Mouse (Mus musculus) megakaryocyte, embryonic 14.5 days (primary cell): ENCODE measurements around the gene Cdt1.

Experiments used
- FLI1 ChIP-seq: IDR thresholded peaks from 2 replicates; pipeline ENCODE4 v1.6.1; 2012; ENCODE audit warnings: low read length, inconsistent platforms, mixed read lengths
- GATA1 ChIP-seq: IDR thresholded peaks from 3 replicates; pipeline ENCODE4 v1.6.1; 2012; ENCODE audit warnings: mixed read lengths, low read length, inconsistent platforms, borderline replicate concordance

- no peak for TF ChIP-seq GATA1
- TF ChIP-seq FLI1, result no peak
Measured at GRCm38 (mm10) chr8:122586171-122586570, 18.4 kb downstream of the Cdt1 start.
